ENCODE assay signal across 8 mouse cellular contexts in genomic region chr6:83119734-83120051, GRCm38 (mm10). TPM values are rescaled to one million over a fixed set of nuclear protein-coding genes. Genes with fewer than 3 reads are reported as not detected.
DNase-seq lines count a peak whose midpoint lies in the region; ATAC-seq lines count a peak whose summit lies in the region.

No protein-coding gene starts in this region.

- 0 out of 2 replicates have a peak overlapping the region, but pooled peaks have one; percentile 51 for H3K27ac ChIP-seq in embryonic facial prominence, embryonic 13.5 days
- peak overlapping the region; percentile 1; the same call in 1 of the 2 replicates for H3K27ac ChIP-seq in midbrain, embryonic 15.5 days

- no peaks in the 10 kb centered on the region for H3K27me3 ChIP-seq in embryonic facial prominence, embryonic 13.5 days
- no peaks in the 10 kb centered on the region for H3K27me3 ChIP-seq in midbrain, embryonic 15.5 days (replicated peaks)

- peak; percentile 47 for DNase-seq in kidney, adult 11 months
- DNase-seq in kidney, adult 8-10 months, result no peak
- DNase-seq in kidney, adult 9 months, result peak; percentile 55
- DNase-seq in layer of hippocampus, adult 8-10 months (ENCODE audit: low spot score in 2 of 2), result no peak
- no peak for DNase-seq in layer of hippocampus, postnatal 25 days (ENCODE audit: extremely low spot score in 1 of 2, low spot score in 1 of 2)
- DNase-seq in testis, postnatal 14 days (ENCODE audit: low spot score), result no peak

- H3K36me3 ChIP-seq in embryonic facial prominence, embryonic 13.5 days, result peaks cover 33% of the 10 kb centered on the region
- peaks cover 6% of the 10 kb centered on the region; the same call in 1 of the 2 replicates for H3K36me3 ChIP-seq in midbrain, embryonic 15.5 days (replicated peaks)

- H3K4me2 ChIP-seq in embryonic facial prominence, embryonic 13.5 days, result peak overlapping the region; percentile 83
- H3K4me2 ChIP-seq in midbrain, embryonic 15.5 days, result peak overlapping the region; percentile 86

- peaks cover 67% of the 10 kb centered on the region for H3K4me1 ChIP-seq in embryonic facial prominence, embryonic 13.5 days
- peaks cover 73% of the 10 kb centered on the region for H3K4me1 ChIP-seq in midbrain, embryonic 15.5 days

- 70% methylated on average over 7 of the region's 7 CpGs for WGBS in embryonic facial prominence, embryonic 13.5 days
- whole genome bisulfite sequencing in midbrain, embryonic 15.5 days, result 54% methylated on average over 7 of the region's 7 CpGs

- H3K9me3 ChIP-seq in embryonic facial prominence, embryonic 13.5 days, result no peaks in the 10 kb centered on the region
- H3K9me3 ChIP-seq in midbrain, embryonic 15.5 days, result no peaks in the 10 kb centered on the region

- peak overlapping the region; percentile 92 for H3K9ac ChIP-seq in embryonic facial prominence, embryonic 13.5 days
- peak overlapping the region; percentile 78; the same call in 1 of the 2 replicates for H3K9ac ChIP-seq in midbrain, embryonic 15.5 days

- ATAC-seq in embryonic facial prominence, embryonic 13.5 days (ENCODE audit: insufficient number of reproducible peaks, insufficient read depth, low FRiP score, low TSS enrichment, low read depth), result no peak
- ATAC-seq in midbrain, embryonic 15.5 days (replicated peaks), result no peak

- H3K4me3 ChIP-seq in embryonic facial prominence, embryonic 13.5 days, result peak overlapping the region; percentile 80
- H3K4me3 ChIP-seq in midbrain, embryonic 15.5 days, result peak overlapping the region; percentile 63

RNA-seq across cellular contexts. Expression of gene Wbp1, which starts 1.7 kb away (rescaled TPM):
- 144 and 172 TPM in 2 replicates for polyA plus RNA-seq in embryonic facial prominence, embryonic 13.5 days (2015; fragmentation: Nextera tagmentation; extraction: Ambion mirVana)
- polyA plus RNA-seq in midbrain, embryonic 15.5 days (2015; fragmentation: Nextera tagmentation; extraction: Ambion mirVana), result 176 and 196 TPM in 2 replicates
- 10 to 100 TPM; 47.2 to 57.7 (median 52.1) TPM for total RNA-seq in layer of hippocampus, adult 8-10 months (2022)
- total RNA-seq in layer of hippocampus, postnatal 25 days (2021), result 10 to 100 TPM; 54.3 to 58.0 TPM

RNA-seq across cellular contexts. Expression of gene Mogs, which starts 4.4 kb away (rescaled TPM):
- 45.0 and 45.6 TPM in 2 replicates for polyA plus RNA-seq in embryonic facial prominence, embryonic 13.5 days (2015; fragmentation: Nextera tagmentation; extraction: Ambion mirVana)
- polyA plus RNA-seq in midbrain, embryonic 15.5 days (2015; fragmentation: Nextera tagmentation; extraction: Ambion mirVana), result 24.7 and 27.0 TPM in 2 replicates
- total RNA-seq in layer of hippocampus, adult 8-10 months (2022), result 10 to 100 TPM; 23.7 to 30.1 (median 28.2) TPM
- 10 to 100 TPM; 25.7 to 28.9 TPM for total RNA-seq in layer of hippocampus, postnatal 25 days (2021)

RNA-seq across cellular contexts. Expression of gene Ino80b, which starts 5.5 kb away (rescaled TPM):
- 13.2 and 13.9 TPM in 2 replicates for polyA plus RNA-seq in embryonic facial prominence, embryonic 13.5 days (2015; fragmentation: Nextera tagmentation; extraction: Ambion mirVana)
- 13.6 and 15.1 TPM in 2 replicates for polyA plus RNA-seq in midbrain, embryonic 15.5 days (2015; fragmentation: Nextera tagmentation; extraction: Ambion mirVana)
- total RNA-seq in layer of hippocampus, adult 8-10 months (2022), result 10 to 100 TPM; 20.6 to 29.8 (median 26.7) TPM
- total RNA-seq in layer of hippocampus, postnatal 25 days (2021), result 10 to 100 TPM; 24.0 to 26.2 TPM

RNA-seq across cellular contexts. Expression of gene Mrpl53, which starts 10.9 kb away (rescaled TPM):
- polyA plus RNA-seq in embryonic facial prominence, embryonic 13.5 days (2015; fragmentation: Nextera tagmentation; extraction: Ambion mirVana), result 137 and 151 TPM in 2 replicates
- 102 and 105 TPM in 2 replicates for polyA plus RNA-seq in midbrain, embryonic 15.5 days (2015; fragmentation: Nextera tagmentation; extraction: Ambion mirVana)
- 10 to 100 TPM; 52.2 to 63.0 (median 61.9) TPM for total RNA-seq in layer of hippocampus, adult 8-10 months (2022)
- 10 to 100 TPM; 67.0 to 67.7 TPM for total RNA-seq in layer of hippocampus, postnatal 25 days (2021)

RNA-seq across cellular contexts. Expression of gene Rtkn, which starts 15.6 kb away (rescaled TPM):
- 46.7 and 51.8 TPM in 2 replicates for polyA plus RNA-seq in embryonic facial prominence, embryonic 13.5 days (2015; fragmentation: Nextera tagmentation; extraction: Ambion mirVana)
- 10.9 and 15.3 TPM in 2 replicates for polyA plus RNA-seq in midbrain, embryonic 15.5 days (2015; fragmentation: Nextera tagmentation; extraction: Ambion mirVana)
- total RNA-seq in layer of hippocampus, adult 8-10 months (2022), result 10 to 100 TPM; 75.6 to 85.0 (median 80.3) TPM
- 10 to 100 TPM; 83.6 to 93.5 TPM for total RNA-seq in layer of hippocampus, postnatal 25 days (2021)

Comparison
In these comparisons a context has a peak if more than half of its experiments do, and no peak if none do; other contexts are left out.
1. DNase-seq: peak in kidney, adult 11 months (single experiment) and kidney, adult 9 months (single experiment); none in kidney, adult 8-10 months (0 of 2), layer of hippocampus, adult 8-10 months (0 of 2), layer of hippocampus, postnatal 25 days (0 of 2) and testis, postnatal 14 days (single experiment).